Mouse (Mus musculus) gastrocnemius, adult 8-10 months (tissue): ENCODE measurements around the gene Acads. TPM values are rescaled to one million over a fixed set of nuclear protein-coding genes. Genes with fewer than 3 reads are reported as not detected.
"Not testable (repeated sequence)": the region's sequence is repeated elsewhere in the genome, so short reads cannot be mapped to it uniquely, and the experiment has no call there.

Experiments
- DNase-seq, 2 experiments: peaks; one replicate each; pipeline ENCODE4 v3.0.0; 2022; ENCODE audit warnings: low spot score in 2 of 2
- total RNA-seq, 4 experiments: library from RNA; stranded (reverse); gene quantifications; 2 replicates each; pipeline ENCODE4 v1.2.4; 2022

Acads gene
- total RNA-seq, 4 experiments from 2014 or later, result 66.4 to 76.7 (median 72.5) TPM

DNA sequence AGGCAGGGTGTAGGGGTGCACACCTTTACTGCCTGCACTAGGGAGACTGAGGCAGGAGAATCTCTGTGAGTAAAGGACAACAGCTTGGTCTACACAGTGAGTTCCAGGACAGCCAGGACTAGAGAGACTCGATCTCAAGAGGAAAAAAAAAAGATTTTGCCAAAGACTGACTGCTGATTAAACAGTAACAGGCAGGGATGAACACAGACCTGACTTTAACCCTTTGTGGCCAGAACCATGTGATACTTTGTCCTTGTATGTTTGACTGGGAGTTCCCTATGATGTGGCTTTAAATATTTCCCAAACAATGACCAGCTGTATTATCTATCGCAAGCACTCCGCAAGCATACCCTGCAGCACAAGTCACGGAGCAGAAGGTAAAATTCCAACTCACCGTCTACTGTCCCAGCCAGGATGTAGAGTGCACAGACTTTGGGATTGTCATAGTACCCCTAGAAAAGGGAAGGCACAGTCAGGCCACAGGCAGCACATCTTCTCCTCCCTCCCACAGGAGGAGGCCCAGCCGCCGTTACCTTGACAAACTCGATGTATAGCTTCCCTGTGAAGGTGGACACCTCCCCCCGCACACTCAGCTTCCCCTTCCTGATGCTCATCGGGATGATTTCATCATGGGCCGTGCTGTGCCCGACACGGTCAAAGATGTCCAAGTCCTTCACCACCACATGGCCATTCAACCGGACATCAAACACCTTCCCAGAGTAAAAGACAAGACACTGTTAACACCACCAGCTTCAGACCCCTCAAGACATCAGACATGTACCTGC, 30.7 kb upstream of the Acads start:
- DNase-seq, result no peak

DNA sequence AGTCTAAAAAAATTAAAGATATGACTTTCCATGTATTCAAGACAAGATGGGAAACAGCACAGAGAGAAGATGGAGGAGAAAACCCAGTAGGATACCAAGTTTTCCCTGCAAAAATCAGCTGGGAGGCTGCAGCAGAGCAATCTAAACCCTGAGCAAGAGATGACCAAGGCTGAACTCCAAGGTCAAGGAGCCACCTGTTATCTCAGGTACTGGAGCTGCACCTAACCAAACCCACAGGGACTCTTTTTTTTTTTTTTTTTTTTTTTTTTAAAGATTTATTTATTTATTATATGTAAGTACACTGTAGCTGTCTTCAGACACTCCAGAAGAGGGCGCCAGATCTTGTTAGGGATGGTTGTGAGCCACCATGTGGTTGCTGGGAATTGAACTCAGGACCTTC, 29.7 kb upstream of the Acads start:
- DNase-seq, result not testable (repeated sequence)

GRCm38 (mm10) chr5:115148378-115148777, 29.2 kb upstream of the Acads start:
- DNase-seq, result peak in 1 of 2 experiments; percentile 47

GRCm38 (mm10) chr5:115147388-115147787, 28.2 kb upstream of the Acads start:
- DNase-seq, result no peak

- peak in 1 of 2 experiments; percentile 39 for DNase-seq
Observed at GRCm38 (mm10) chr5:115146747-115147130, 27.6 kb upstream of the Acads start.

DNA sequence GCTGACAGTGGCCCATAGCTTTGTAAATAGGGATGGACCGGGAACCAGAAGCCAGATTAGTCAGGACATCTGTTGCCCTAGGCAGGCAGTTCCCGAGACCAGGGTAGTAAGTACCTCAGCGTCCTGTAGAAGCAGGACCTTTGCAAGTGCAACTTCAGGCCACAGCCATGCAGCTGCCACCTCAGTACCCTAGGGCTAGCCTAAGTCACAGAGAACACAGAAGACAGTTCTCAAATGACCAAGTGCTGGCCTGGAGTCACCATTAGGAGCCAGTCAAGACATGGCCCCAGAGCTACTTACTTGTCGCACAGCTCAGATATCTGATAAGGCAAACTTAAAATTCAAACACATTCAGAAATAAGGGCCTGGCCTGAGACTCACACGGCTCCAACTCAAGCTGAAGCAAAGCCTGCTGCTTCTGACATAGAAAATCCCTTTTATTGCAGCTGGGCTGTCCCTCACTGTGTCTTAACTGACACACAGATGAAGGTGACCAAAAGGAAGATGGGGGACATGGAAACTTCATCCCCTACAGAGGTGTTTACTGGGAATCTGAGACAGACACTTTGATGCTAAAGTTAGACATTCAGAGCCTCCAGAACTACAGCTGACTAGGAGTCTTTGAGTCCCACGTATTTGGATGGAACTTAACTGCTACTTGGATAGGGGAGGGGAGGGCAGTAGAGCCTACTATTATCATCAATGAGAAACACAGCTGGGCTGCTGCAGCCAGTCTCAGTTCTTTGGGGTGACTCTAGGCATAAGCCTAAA, 27.0 kb upstream of the Acads start:
- DNase-seq, result peak in 1 of 2 experiments; percentile 47

DNA sequence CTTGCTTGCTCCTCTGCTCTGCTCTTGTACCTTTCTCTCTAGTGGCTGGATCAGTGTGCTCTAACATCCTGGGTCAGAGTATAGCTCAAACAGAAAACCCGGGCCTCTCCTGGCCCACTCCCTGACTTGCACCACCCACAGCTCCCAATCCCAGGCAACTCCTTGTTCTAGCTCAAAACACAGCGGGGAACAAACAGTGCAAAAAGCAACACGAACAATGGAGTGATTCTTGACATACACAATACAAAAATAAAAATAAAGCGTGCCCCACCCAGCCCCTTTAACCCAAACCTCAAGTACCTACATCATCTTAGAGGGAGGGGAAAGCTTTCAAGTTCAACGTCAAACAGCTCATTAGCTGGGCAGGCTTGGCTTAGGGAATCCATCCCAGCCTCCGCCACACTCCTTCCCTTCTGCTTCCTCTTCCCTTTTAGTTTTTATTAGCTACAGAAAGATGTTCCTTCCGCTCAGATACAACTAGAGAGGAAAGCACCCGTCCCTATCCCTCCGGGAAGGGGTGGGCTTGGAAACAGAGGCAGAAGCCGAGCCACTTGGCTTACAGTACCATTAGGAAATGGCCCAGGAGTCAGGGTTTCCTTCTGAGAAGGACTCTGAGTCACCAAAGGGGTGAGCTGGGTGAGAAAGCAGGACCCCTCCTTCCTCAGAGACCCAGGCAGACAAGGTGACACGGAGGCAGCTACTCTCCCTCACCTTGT, 26.3 kb upstream of the Acads start:
- no peak for DNase-seq

DNA sequence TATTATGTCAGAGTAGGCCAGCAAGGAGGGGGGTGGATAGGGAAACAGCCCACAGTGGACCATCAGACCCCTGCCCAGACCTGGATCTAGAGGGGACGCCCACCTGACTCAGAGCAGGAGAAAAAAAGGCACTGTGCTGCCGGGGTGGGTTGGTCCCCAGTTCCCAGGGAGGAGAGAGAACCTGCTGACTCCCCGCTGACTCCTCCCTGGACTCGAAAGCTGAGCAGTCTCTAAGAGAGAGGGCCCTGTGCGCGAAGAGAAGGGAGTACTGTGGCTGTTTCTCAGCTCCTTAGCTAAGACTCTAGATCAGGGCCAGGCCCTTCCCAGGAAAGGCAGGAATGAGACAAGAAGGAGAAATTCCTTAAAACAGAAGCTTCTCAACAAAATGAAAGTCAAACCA, 25.3 kb upstream of the Acads start:
- no peak for DNase-seq

GRCm38 (mm10) chr5:115143552-115143951, 24.4 kb upstream of the Acads start:
- peak in 1 of 2 experiments; percentile 40 for DNase-seq

DNA sequence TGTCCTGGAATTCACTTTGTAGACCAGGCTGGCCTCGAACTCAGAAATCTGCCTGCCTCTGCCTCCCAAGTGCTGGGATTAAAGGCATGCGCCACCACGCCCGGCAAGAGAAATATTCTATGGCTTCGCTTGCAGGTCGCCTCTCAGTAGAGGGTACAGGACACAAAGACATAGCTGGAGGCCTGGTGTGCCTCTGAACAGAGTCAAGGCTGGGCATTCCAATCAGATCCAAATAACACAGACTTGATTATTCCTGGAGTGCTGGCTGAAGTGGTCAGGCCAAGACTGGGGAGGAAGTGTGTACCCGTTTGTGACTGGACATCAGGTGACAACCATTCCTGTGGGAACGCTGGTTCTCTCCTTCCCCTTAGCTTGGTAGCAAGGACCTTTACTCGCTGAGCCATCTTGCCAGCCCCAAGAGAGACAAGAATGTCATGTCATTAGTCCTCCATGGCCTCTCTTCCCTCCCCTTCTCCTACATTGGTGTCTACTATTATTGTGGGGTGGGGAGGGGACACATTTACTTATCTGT, 23.1 kb upstream of the Acads start:
- DNase-seq, result no peak

DNA sequence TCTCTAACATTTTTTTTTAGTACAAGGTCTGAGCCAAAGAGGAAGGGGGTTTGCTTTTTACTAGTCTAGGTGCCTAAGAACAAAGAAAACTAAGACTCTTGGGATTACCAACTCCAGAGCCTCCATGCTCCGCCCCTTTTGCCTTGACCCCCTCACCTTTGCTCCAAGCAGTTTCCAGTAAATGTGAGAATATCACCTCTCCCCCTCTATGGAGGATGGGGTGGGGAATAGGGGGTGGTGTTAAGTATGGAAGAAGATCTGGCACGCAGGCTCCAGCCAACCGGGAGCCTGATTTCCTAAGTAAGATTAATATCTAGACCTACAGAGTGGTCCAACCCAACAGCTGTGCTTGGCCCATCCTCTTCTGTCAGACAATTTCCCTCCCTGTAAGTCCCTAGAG, 21.6 kb upstream of the Acads start:
- DNase-seq, result no peak

GRCm38 (mm10) chr5:115139124-115139523, 20.0 kb upstream of the Acads start:
- no peak for DNase-seq

GRCm38 (mm10) chr5:115134234-115135165, 15.4 kb upstream of the Acads start, which contains the start of gene Unc119b:
Gene Unc119b, minus strand, starts transcription at chr5:115134975.
- peak; percentile 86 to 90 for DNase-seq

GRCm38 (mm10) chr5:115133358-115134066, 14.4 kb upstream of the Acads start:
- no peak for DNase-seq

DNA sequence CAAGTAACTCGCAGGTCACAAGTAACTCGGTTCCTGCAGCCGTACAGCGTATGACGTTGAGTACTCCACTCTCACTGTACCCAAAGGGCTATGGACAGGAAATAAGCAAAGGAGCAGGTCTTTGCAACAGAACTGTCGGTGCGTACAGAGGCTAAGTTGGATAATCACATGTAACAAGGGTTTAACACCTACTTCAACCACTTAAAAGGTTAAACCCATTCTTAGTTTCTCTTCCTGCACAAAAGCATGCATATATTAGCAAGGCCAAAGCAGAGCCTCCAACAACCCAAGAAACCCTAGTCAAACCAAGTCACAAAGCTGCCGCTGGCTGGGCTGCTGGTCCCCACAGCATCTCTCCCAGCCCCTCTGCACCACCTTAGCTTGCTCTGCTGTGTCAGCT, 13.3 kb upstream of the Acads start:
- DNase-seq, result no peak

- DNase-seq, result no peak
Observed at GRCm38 (mm10) chr5:115129328-115129727, 10.2 kb upstream of the Acads start.

GRCm38 (mm10) chr5:115127421-115128179, 8.5 kb upstream of the Acads start:
- no peak for DNase-seq

GRCm38 (mm10) chr5:115126578-115127312, 7.6 kb upstream of the Acads start:
- no peak for DNase-seq
